Mouse (Mus musculus): ENCODE results near the gene Ttc23l. TPM values are rescaled to one million over a fixed set of nuclear protein-coding genes. Genes with fewer than 3 reads are reported as not detected.

Gene Ttc23l
- polyA plus RNA-seq, 1 experiment, result not detected

- H3K4me3 ChIP-seq (ENCODE audit: insufficient read depth, low read length), result no peak overlapping the region
- no peak for TF ChIP-seq CTCF (IDR thresholded peaks at IDR 0.05; ENCODE audit: extremely low read depth, insufficient read depth, low read length)
- TF ChIP-seq POLR2A (IDR thresholded peaks at IDR 0.05; ENCODE audit: extremely low read depth, insufficient read depth, low read length), result no peak
- no peak overlapping the region for H3K27ac ChIP-seq (ENCODE audit: insufficient read depth, low read length)
Measured at GRCm38 (mm10) chr15:10460986-10461385, 97.5 kb downstream of the Ttc23l start.

More at GRCm38 (mm10) chr15:10460986-10461385, 97.5 kb downstream of the Ttc23l start:
- peaks cover 4% of the 10 kb centered on the region; the same call in 1 of the 2 replicates for H3K4me1 ChIP-seq (ENCODE audit: control insufficient read depth, insufficient read depth, low read length)

Other genes starting within 250 kb of the Ttc23l start
- gene Gm21973, start 233.3 kb downstream of the Ttc23l start, polyA plus RNA-seq (2012; rRNA removed), result not detected in 2 replicates
- gene Agxt2, start 200.1 kb downstream of the Ttc23l start, polyA plus RNA-seq (2012; rRNA removed), result not detected in 2 replicates
- 25.0 and 28.3 TPM in 2 replicates for gene Dnajc21, start 88.2 kb downstream of the Ttc23l start, polyA plus RNA-seq (2012; rRNA removed)
- 11.3 and 11.8 TPM in 2 replicates for gene Brix1, start 72.7 kb downstream of the Ttc23l start, polyA plus RNA-seq (2012; rRNA removed)
- gene Rad1, start 72.7 kb downstream of the Ttc23l start, polyA plus RNA-seq (2012; rRNA removed), result 15.1 and 16.0 TPM in 2 replicates
- 8.0 and 8.1 TPM in 2 replicates for gene Rai14, start 156.0 kb upstream of the Ttc23l start, polyA plus RNA-seq (2012; rRNA removed)